13 mouse cellular contexts compared by ENCODE assay signal in the genomic region with DNA sequence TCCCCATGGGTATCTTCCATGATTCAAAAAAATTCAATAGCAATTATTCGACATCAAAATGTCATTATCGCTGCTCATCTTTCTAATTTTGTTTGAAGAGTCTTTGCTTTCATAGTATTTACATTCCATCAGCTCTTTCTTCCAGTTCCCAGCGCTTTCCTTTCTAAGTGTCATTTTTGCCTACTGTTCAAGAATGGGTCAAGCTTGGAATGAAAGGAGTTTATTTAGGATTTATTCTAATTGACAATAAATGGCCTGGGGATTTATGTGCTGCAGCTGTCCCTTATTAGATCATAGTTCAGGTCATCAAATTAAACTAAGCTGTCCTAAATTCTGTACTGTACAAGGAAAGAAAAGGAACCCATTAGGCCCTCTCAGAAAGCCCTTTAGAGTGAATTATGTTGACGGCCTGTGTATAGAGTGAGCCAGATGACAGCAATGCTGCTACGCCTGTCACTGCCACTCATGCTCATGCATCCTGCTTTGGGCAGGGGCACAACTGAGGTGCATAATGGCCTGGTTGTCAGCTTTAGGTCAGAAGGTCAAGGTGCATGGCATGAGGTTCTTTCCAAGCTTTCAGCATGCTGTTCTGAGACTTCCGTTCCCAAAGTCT.
DNase-seq lines count a peak whose midpoint lies in the region; ATAC-seq lines count a peak whose summit lies in the region.
"Had no signal": no experiment of that assay in that cellular context is flagged by ENCODE, and none has a peak within 500 bp of the region (broad histone marks: within the 10 kb centered on the region; RNA-seq: fewer than 3 reads in every experiment).

No protein-coding gene starts in this region.

- H3K27ac ChIP-seq in forebrain, embryonic 11.5 days (ENCODE audit: low read depth, low read length): no peak overlapping the region
- H3K27ac ChIP-seq in forebrain, embryonic 16.5 days (ENCODE audit: low read length): no peak overlapping the region
- H3K27ac ChIP-seq in lung, embryonic 16.5 days (ENCODE audit: low read length): no peak overlapping the region
- H3K27ac ChIP-seq: kidney, embryonic 15.5 days; liver, embryonic 13.5 days had no signal

- 0 out of 2 replicates have a peak, but pooled peaks have one; percentile 46 for ATAC-seq in forebrain, embryonic 11.5 days (replicated peaks; ENCODE audit: low FRiP score)
- ATAC-seq in forebrain, embryonic 16.5 days: no peak
- ATAC-seq in lung, embryonic 16.5 days (ENCODE audit: low read depth): peak; percentile 54; the same call in 1 of the 2 replicates

- no peak overlapping the region for H3K4me3 ChIP-seq in forebrain, embryonic 11.5 days (ENCODE audit: low read depth, low read length)
- H3K4me3 ChIP-seq in forebrain, embryonic 16.5 days (replicated peaks; ENCODE audit: low read length): no peak overlapping the region
- H3K4me3 ChIP-seq in lung, embryonic 16.5 days (ENCODE audit: low read length): no peak overlapping the region
- H3K4me3 ChIP-seq: kidney, embryonic 15.5 days; liver, embryonic 13.5 days had no signal

- H3K36me3 ChIP-seq in forebrain, embryonic 11.5 days (ENCODE audit: control insufficient read depth, insufficient read depth, low read length): no peaks in the 10 kb centered on the region
- H3K36me3 ChIP-seq in forebrain, embryonic 16.5 days (ENCODE audit: control insufficient read depth, insufficient read depth): no peaks in the 10 kb centered on the region
- H3K36me3 ChIP-seq in lung, embryonic 16.5 days (ENCODE audit: control insufficient read depth, insufficient read depth, low read length): no peaks in the 10 kb centered on the region
- H3K36me3 ChIP-seq: kidney, embryonic 15.5 days; liver, embryonic 13.5 days had no signal

- 74% methylated on average over 6 of the region's 6 CpGs for WGBS in forebrain, embryonic 11.5 days
- 61% methylated on average over 6 of the region's 6 CpGs for WGBS in forebrain, embryonic 16.5 days
- WGBS in lung, embryonic 16.5 days: 51% methylated on average over 6 of the region's 6 CpGs

- H3K4me1 ChIP-seq in forebrain, embryonic 11.5 days (replicated peaks; ENCODE audit: control insufficient read depth, insufficient read depth, low read length): no peaks in the 10 kb centered on the region
- H3K4me1 ChIP-seq in forebrain, embryonic 16.5 days (replicated peaks; ENCODE audit: control insufficient read depth, insufficient read depth, low read length): no peaks in the 10 kb centered on the region
- no peaks in the 10 kb centered on the region for H3K4me1 ChIP-seq in lung, embryonic 16.5 days (replicated peaks; ENCODE audit: control insufficient read depth, insufficient read depth, low read length)
- H3K4me1 ChIP-seq: kidney, embryonic 15.5 days; liver, embryonic 13.5 days had no signal

- H3K9me3 ChIP-seq in forebrain, embryonic 11.5 days (ENCODE audit: control insufficient read depth, low read length): no peaks in the 10 kb centered on the region
- H3K9me3 ChIP-seq in forebrain, embryonic 16.5 days (ENCODE audit: control insufficient read depth, low read length): no peaks in the 10 kb centered on the region
- H3K9me3 ChIP-seq in lung, embryonic 16.5 days (ENCODE audit: control insufficient read depth, low read length): no peaks in the 10 kb centered on the region
- H3K9me3 ChIP-seq: kidney, embryonic 15.5 days; liver, embryonic 13.5 days had no signal

- DNase-seq in forebrain, embryonic 11.5 days (ENCODE audit: low spot score): no peak
- no peak for DNase-seq in lung, postnatal 4 days
- DNase-seq in embryo, embryonic 11 days: peak; percentile 61
- peak; percentile 69 for DNase-seq in mesoderm, embryonic 11.5 days (ENCODE audit: low read depth, low spot score)
- DNase-seq in thymus, postnatal 36 days: no peak
- no peak for DNase-seq in thymus, postnatal 0 days (ENCODE audit: low spot score)
- DNase-seq: adrenal gland, postnatal 10 days; cerebellum, postnatal 25 days; gastrocnemius, postnatal 14 days; liver, embryonic 13.5 days had no signal

- no peak overlapping the region for H3K4me2 ChIP-seq in forebrain, embryonic 11.5 days (ENCODE audit: low read depth, low read length, severe bottlenecking)
- H3K4me2 ChIP-seq in forebrain, embryonic 16.5 days (ENCODE audit: low read length): no peak overlapping the region
- no peak overlapping the region for H3K4me2 ChIP-seq in lung, embryonic 16.5 days (ENCODE audit: low read depth, low read length)
- H3K4me2 ChIP-seq: kidney, embryonic 15.5 days; liver, embryonic 13.5 days had no signal

- no peak overlapping the region for H3K9ac ChIP-seq in forebrain, embryonic 11.5 days (ENCODE audit: low read length)
- H3K9ac ChIP-seq in forebrain, embryonic 16.5 days (replicated peaks; ENCODE audit: low read depth, low read length): no peak overlapping the region
- H3K9ac ChIP-seq in lung, embryonic 16.5 days (ENCODE audit: low read length): no peak overlapping the region
- H3K9ac ChIP-seq: kidney, embryonic 15.5 days; liver, embryonic 13.5 days had no signal

- no peaks in the 10 kb centered on the region for H3K27me3 ChIP-seq in forebrain, embryonic 11.5 days (ENCODE audit: control insufficient read depth, insufficient read depth, low read length)
- no peaks in the 10 kb centered on the region for H3K27me3 ChIP-seq in forebrain, embryonic 16.5 days (replicated peaks; ENCODE audit: control insufficient read depth, insufficient read depth, low read length)
- H3K27me3 ChIP-seq in lung, embryonic 16.5 days (ENCODE audit: control insufficient read depth, insufficient read depth, low read depth, low read length): no peaks in the 10 kb centered on the region
- H3K27me3 ChIP-seq: kidney, embryonic 15.5 days; liver, embryonic 13.5 days had no signal

Comparison
In these comparisons a context has a peak if more than half of its experiments do, and no peak if none do; other contexts are left out.
1. DNase-seq: peak in embryo, embryonic 11 days (single experiment) and mesoderm, embryonic 11.5 days (single experiment); none in forebrain, embryonic 11.5 days (single experiment), lung, postnatal 4 days (0 of 2), thymus, postnatal 36 days (0 of 2) and thymus, postnatal 0 days (single experiment).